Mouse (Mus musculus) T-helper 2 cell (primary cell): Measurements from ENCODE around the gene Ciita.

Experiments
- in situ Hi-C: fragments of 300-600 bp; cut with MboI, MseI; formaldehyde crosslinking; loops from one replicate; pipeline ENCODE4 v1.15.1; 2025; ENCODE audit warnings: high pct_unique_total_duplicates

Ciita gene

GRCm38 (mm10) chr16:10515953-10516572, 36.2 kb downstream of the Ciita start:
- in situ Hi-C loops = loop anchor here (25.0 kb wide), 1 partner anchor 229 kb away; no protein-coding TSS in a partner anchor

GRCm38 (mm10) chr16:10518030-10518429, 38.2 kb downstream of the Ciita start:
- in situ Hi-C loops = loop anchor here (25.0 kb wide), 1 partner anchor 231 kb away; no protein-coding TSS in a partner anchor

GRCm38 (mm10) chr16:10520908-10521614, 41.2 kb downstream of the Ciita start:
- in situ Hi-C loops = loop anchor here (25.0 kb wide), 1 partner anchor 234 kb away; no protein-coding TSS in a partner anchor

- in situ Hi-C loops = loop anchor here (25.0 kb wide), 1 partner anchor 236 kb away; no protein-coding TSS in a partner anchor
Measured at GRCm38 (mm10) chr16:10522811-10523210, 43.0 kb downstream of the Ciita start.

GRCm38 (mm10) chr16:10523650-10524049, 43.8 kb downstream of the Ciita start:
- in situ Hi-C loops = loop anchor here (25.0 kb wide), 1 partner anchor 236 kb away; no protein-coding TSS in a partner anchor

GRCm38 (mm10) chr16:10524866-10525609, 45.2 kb downstream of the Ciita start:
- in situ Hi-C loops = loop anchor here (5.0 to 25.0 kb wide), 2 partner anchors 103 to 238 kb away; no protein-coding TSS in a partner anchor

- in situ Hi-C loops = loop anchor here (5.0 kb wide), 1 partner anchor 103 kb away; no protein-coding TSS in a partner anchor
Measured at GRCm38 (mm10) chr16:10525610-10525980, 45.7 kb downstream of the Ciita start.

GRCm38 (mm10) chr16:10527046-10527644, 47.3 kb downstream of the Ciita start:
- in situ Hi-C loops = loop anchor here (5.0 kb wide), 1 partner anchor 105 kb away; no protein-coding TSS in a partner anchor

- in situ Hi-C loops = loop anchor here (5.0 kb wide), 1 partner anchor 106 kb away; no protein-coding TSS in a partner anchor
Measured at GRCm38 (mm10) chr16:10528382-10528781, 48.5 kb downstream of the Ciita start.

GRCm38 (mm10) chr16:10530179-10530578, 50.3 kb downstream of the Ciita start:
- in situ Hi-C loops = no loop called here

GRCm38 (mm10) chr16:10533781-10534180, 53.9 kb downstream of the Ciita start:
- in situ Hi-C loops = no loop called here

GRCm38 (mm10) chr16:10534567-10534966, 54.7 kb downstream of the Ciita start:
- in situ Hi-C loops = no loop called here

- in situ Hi-C loops = no loop called here
Measured at GRCm38 (mm10) chr16:10536323-10536722, 56.5 kb downstream of the Ciita start.

- in situ Hi-C loops = no loop called here
Measured at GRCm38 (mm10) chr16:10536961-10537360, 57.1 kb downstream of the Ciita start.

GRCm38 (mm10) chr16:10540763-10541597, 61.1 kb downstream of the Ciita start:
- in situ Hi-C loops = no loop called here

- in situ Hi-C loops = no loop called here
Measured at GRCm38 (mm10) chr16:10541598-10541930, 61.7 kb downstream of the Ciita start.

GRCm38 (mm10) chr16:10542266-10542665, 62.4 kb downstream of the Ciita start:
- in situ Hi-C loops = no loop called here

- in situ Hi-C loops = no loop called here
Measured at GRCm38 (mm10) chr16:10542698-10543365, 63.0 kb downstream of the Ciita start, which contains the start of gene Dexi. TSS of gene Dexi (minus strand) at chr16:10543054.

- in situ Hi-C loops = no loop called here
Measured at GRCm38 (mm10) chr16:10544995-10545622, 65.2 kb downstream of the Ciita start, which contains the start of gene Clec16a. TSS of gene Clec16a (plus strand) at chr16:10545339.
